Mouse (Mus musculus): Measurements from ENCODE around the gene 3110082I17Rik.

The 3110082I17Rik gene

DNA sequence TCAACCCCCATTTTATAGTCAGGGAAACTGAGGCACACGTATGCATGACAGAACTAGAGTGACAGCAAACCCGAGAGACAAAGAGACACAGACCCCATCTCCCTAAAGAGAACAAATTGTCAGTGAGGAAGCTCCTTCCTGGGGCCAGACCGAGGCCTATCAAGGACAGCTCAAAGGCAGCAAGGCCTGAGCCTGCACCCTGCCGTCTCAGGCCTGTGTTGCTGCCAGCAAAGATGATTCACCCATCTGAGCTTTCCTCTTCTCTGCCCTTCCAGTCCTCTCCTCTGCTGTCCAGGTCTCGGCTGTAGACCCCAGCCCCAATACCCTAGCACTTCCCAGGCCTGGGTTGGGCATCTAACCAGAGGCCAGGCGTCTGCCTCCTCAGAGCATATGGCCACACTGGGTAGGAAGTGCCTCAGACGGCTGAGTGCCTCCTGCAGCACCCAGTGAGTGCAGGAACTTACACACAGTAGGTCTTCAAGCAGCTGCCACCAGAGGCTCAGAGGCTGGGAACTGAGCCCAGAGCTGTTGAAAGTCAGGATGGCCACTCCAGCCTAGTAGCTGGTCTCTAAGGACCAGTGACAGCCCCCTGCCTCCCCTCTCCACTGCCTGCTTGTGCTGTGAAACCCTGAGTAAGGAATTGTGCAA is 133.2 kb downstream of the 3110082I17Rik start:
- POLR2A ChIA-PET, result interaction anchor here (0.6 to 5.7 kb wide), 22 partner anchors 7 to 402 kb away, joined by 3 to 33 read pairs (median 4); no protein-coding TSS in a partner anchor

DNA sequence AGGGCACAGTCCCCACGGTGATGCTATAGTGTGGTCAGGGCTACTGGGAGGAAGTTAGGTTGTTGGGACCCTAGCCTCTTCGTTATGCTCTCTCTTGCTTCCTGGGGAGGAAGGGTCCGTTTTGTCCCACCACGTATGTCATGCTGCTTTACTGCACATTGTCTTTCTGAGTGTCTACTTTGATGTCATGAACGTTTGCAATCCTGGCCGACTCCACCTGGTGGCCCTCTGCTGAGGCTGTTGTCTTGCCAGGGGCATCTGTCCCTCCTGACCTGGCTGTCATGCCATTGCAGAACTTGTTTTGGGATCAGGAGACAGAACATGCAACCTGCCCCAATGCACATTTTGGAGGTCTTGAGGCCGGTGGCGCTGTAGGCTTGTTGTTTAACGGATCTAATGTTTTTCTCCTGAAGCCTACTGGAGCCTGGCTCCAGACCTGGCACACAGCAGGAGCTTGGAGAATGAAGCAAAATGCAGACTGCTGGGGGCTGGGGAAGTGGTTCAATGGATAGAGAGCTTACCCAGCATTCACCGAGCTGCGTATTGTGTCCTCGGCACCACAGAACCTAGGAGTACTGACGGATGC is 134.1 kb downstream of the 3110082I17Rik start:
- ChIA-PET CTCF (interaction anchor here (0.5 to 2.8 kb wide), 15 partner anchors 17 to 328 kb away, joined by 3 to 11 read pairs (median 4); no protein-coding TSS in a partner anchor), POLR2A (interaction anchor here (0.7 to 3.1 kb wide), 18 partner anchors 8 to 75 kb away, joined by 3 to 16 read pairs (median 4); partner anchors contain the start of gene Get4 (in 1 of the 4))

More for the DNA sequence above, 133.2 kb downstream of the 3110082I17Rik start:
- CTCF ChIA-PET, result interaction anchor here (0.5 to 2.8 kb wide), 17 partner anchors 10 to 440 kb away, joined by 3 to 11 read pairs (median 4); no protein-coding TSS in a partner anchor

DNA sequence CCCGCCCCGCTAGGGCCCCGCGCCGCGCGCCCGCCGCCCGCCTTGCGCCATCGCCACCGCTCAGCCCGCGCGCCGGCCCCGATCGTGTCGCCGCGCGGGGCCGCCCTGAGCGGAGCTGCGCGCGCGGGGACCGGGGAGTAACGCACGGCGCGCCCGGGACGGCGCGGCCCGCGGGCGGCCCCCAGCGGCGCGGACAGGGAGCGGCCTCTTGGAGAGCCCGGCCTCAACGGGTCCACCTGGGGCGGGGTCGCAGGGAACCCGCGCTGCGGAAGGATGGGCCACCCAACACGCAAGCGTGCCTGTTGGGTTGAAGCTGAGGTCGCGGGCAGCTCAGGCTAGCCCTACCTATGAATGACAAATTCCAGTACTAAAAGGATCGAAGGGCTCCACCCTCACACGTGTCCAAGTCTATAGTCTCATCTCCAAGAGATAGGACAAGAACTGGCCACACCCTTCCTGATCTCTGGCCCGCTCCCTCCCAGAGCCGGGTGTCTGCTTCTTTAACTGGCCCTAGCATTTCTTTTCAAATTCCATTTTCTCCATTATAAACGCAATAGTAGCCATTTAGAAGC is 134.8 kb downstream of the 3110082I17Rik start, which contains the start of gene Adap1:
Adap1 (minus strand) TSS at position 228 of the 572 bp plus-strand sequence.
- ChIA-PET POLR2A (interaction anchor here (0.8 to 3.1 kb wide), 22 partner anchors 8 to 445 kb away, joined by 3 to 16 read pairs (median 4); partner anchors contain the start of genes Get4 (in 2 of the 4) and Pdgfa (in 1 of the 4)), CTCF (interaction anchor here (0.6 to 2.8 kb wide), 16 partner anchors 9 to 327 kb away, joined by 3 to 11 read pairs (median 3); no protein-coding TSS in a partner anchor)

- ChIA-PET CTCF (interaction anchor here (0.5 to 2.8 kb wide), 14 partner anchors 10 to 1713 kb away, joined by 3 to 11 read pairs (median 4); no protein-coding TSS in a partner anchor), POLR2A (interaction anchor here (0.5 to 3.1 kb wide), 28 partner anchors 7 to 446 kb away, joined by 3 to 16 read pairs (median 3); partner anchors contain the start of genes Get4 (in 2 of the 4) and Pdgfa (in 1 of the 4))
These were observed 135.5 kb downstream of the 3110082I17Rik start for GRCm38 (mm10) chr5:139324691-139325394.

DNA sequence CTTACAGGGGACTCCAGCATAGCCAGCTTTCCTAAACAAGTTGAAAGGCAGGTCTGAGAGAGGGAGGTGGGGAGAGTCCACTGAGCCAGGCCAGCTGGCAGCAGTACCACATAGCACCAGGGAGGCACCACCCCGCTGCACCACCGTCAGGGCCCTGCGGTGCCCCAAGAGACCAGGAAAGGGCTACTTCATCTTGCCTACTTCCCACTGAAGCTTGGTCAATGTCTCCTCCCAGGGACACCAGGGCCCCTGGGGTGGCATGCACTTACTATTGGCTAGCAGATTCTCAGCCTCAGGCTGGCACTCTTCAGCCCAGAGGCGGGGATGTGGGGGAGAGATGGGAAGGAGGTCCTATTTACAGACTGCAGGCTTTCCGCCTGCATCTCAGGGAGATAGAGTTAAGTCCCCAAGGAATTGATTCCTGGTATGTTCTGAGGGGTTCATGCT is 136.3 kb downstream of the 3110082I17Rik start:
- POLR2A ChIA-PET, result interaction anchor here (0.6 to 3.1 kb wide), 20 partner anchors 9 to 332 kb away, joined by 3 to 13 read pairs (median 3); no protein-coding TSS in a partner anchor
- CTCF ChIA-PET, result interaction anchor here (0.6 to 2.8 kb wide), 11 partner anchors 10 to 1414 kb away, joined by 3 to 11 read pairs (median 4); no protein-coding TSS in a partner anchor

- ChIA-PET POLR2A (interaction anchor here in 3 of 4 experiments (0.6 to 3.2 kb wide), 12 partner anchors 8 to 332 kb away, joined by 3 to 13 read pairs (median 4); no protein-coding TSS in a partner anchor), CTCF (interaction anchor here (0.6 to 1.4 kb wide), 12 partner anchors 8 to 1414 kb away, joined by 3 to 6 read pairs (median 3); no protein-coding TSS in a partner anchor)
These were observed 136.9 kb downstream of the 3110082I17Rik start for GRCm38 (mm10) chr5:139323260-139323924.

GRCm38 (mm10) chr5:139321331-139321730 is 139.0 kb downstream of the 3110082I17Rik start:
- CTCF ChIA-PET, result interaction anchor here in 2 of 4 experiments (0.5 to 1.1 kb wide), 2 partner anchors 12 to 39 kb away, joined by 3 read pairs; no protein-coding TSS in a partner anchor
- POLR2A ChIA-PET, result interaction anchor here in 2 of 4 experiments (1.3 to 3.2 kb wide), 5 partner anchors 8 to 326 kb away, joined by 3 to 8 read pairs (median 4); no protein-coding TSS in a partner anchor

DNA sequence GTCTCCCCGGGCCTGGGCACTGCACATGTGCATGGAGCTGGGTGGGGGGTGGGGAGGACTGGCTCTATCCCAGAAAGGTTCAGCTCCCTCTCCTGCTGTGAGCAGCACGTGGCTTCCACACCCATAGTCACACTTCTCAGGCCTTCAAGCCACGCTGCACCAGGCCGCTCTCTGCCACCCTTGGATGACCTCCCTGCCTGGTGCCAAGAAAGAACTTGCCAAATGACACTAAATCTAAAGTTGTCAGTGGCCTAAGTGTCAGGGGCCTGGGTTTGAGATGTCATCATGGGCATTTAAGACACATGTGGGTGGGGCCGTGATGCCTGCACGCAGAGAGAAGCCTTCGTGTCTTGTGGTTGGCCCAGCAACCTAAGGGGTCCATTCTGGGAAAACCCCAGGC is 139.9 kb downstream of the 3110082I17Rik start:
- POLR2A ChIA-PET, result interaction anchor here in 3 of 4 experiments (0.6 to 3.7 kb wide), 9 partner anchors 9 to 322 kb away, joined by 3 to 33 read pairs (median 4); partner anchors contain the start of gene Sun1 (in 1 of the 3)

GRCm38 (mm10) chr5:139317751-139318504 is 142.4 kb downstream of the 3110082I17Rik start:
- ChIA-PET CTCF (interaction anchor here (0.6 to 3.6 kb wide), 10 partner anchors 13 to 1663 kb away, joined by 3 to 16 read pairs (median 4); no protein-coding TSS in a partner anchor), POLR2A (interaction anchor here in 3 of 4 experiments (0.6 to 3.7 kb wide), 27 partner anchors 8 to 1101 kb away, joined by 3 to 33 read pairs (median 3); partner anchors contain the start of genes Sun1 (in 2 of the 3), Adap1 (in 1 of the 3), Cyp2w1 (in 1 of the 3) and Dnaaf5 (in 1 of the 3))

More for the DNA sequence above, 139.9 kb downstream of the 3110082I17Rik start:
- CTCF ChIA-PET, result interaction anchor here in 3 of 4 experiments (0.6 to 3.6 kb wide), 10 partner anchors 11 to 233 kb away, joined by 3 to 16 read pairs (median 4); no protein-coding TSS in a partner anchor

- CTCF ChIA-PET, result interaction anchor here in 3 of 4 experiments (0.6 to 3.6 kb wide), 5 partner anchors 13 to 1662 kb away, joined by 3 to 16 read pairs (median 3); no protein-coding TSS in a partner anchor
These were observed 143.2 kb downstream of the 3110082I17Rik start for GRCm38 (mm10) chr5:139316982-139317675.

GRCm38 (mm10) chr5:139314941-139315642 is 145.2 kb downstream of the 3110082I17Rik start:
- ChIA-PET CTCF (interaction anchor here in 2 of 4 experiments (1.3 kb wide), 2 partner anchors 16 to 38 kb away, joined by 4 to 6 read pairs; partner anchors contain the start of gene Cyp2w1 (in 1 of the 2)), POLR2A (interaction anchor here in 2 of 4 experiments (0.6 to 1.3 kb wide), 6 partner anchors 8 to 1126 kb away, joined by 3 read pairs; partner anchors contain the start of gene Adap1 (in 1 of the 2))

More at GRCm38 (mm10) chr5:139316982-139317675, 143.2 kb downstream of the 3110082I17Rik start:
- POLR2A ChIA-PET, result interaction anchor here in 2 of 4 experiments (0.7 to 3.7 kb wide), 17 partner anchors 8 to 1101 kb away, joined by 3 to 33 read pairs (median 3); partner anchors contain the start of genes Adap1 (in 1 of the 2), Eif3b (in 1 of the 2), Get4 (in 1 of the 2) and Sun1 (in 1 of the 2)

DNA sequence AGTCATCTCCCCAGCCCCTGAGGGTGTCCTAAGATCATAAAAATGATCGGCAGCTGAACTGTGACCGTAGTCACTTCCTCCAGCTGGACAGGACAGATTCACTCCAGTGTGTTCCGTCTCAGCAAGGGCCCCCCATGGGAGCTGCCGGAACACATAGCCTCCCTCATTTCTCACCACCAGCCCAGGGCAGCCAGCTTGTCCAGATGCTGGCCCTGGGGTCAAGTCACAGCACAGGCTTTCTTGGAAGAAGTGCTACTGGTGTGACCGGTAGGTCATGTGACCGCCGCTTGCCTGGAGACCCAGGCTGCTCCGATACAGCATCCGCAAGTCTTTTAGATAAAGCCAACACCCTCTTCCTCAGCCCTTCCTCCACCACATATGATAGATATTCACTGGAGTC is 146.8 kb downstream of the 3110082I17Rik start:
- ChIA-PET POLR2A (interaction anchor here in 3 of 4 experiments (0.7 to 2.1 kb wide), 4 partner anchors 8 to 12 kb away, joined by 3 to 8 read pairs (median 4); partner anchors contain the start of gene Adap1 (in 1 of the 3)), CTCF (no interaction called here)

GRCm38 (mm10) chr5:139311822-139312221 is 148.5 kb downstream of the 3110082I17Rik start:
- ChIA-PET POLR2A (interaction anchor here in 2 of 4 experiments (0.6 to 1.7 kb wide), 3 partner anchors 8 to 77 kb away, joined by 3 read pairs; no protein-coding TSS in a partner anchor), CTCF (interaction anchor here in 3 of 4 experiments (0.6 to 1.2 kb wide), 4 partner anchors 29 to 314 kb away, joined by 3 to 6 read pairs (median 4); no protein-coding TSS in a partner anchor)

DNA sequence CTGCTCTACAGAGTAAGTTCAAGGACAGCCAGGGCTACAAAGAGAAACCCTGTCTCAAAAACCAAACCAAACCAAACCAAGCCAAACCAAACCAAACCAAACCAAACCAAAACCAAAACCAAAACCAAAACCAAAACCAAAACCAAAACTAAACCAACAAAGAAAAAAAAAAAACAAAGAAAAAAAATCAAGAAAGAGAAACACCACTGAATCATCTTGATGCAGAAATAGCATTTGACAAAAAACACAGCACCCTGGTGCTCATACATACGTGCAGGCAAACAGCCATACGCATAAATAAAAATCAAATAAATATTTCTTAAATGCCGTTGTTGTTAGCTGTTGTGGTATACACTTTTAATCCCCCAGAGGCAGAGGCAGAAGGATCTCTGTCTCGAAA is 149.8 kb downstream of the 3110082I17Rik start:
- CTCF ChIA-PET, result no interaction called here
- POLR2A ChIA-PET, result interaction anchor here in 1 of 4 experiments (1.2 to 1.6 kb wide), 2 partner anchors 16 to 40 kb away, joined by 3 to 4 read pairs; no protein-coding TSS in a partner anchor
